Mouse (Mus musculus) kidney, postnatal 0 days (tissue): ENCODE data around the gene Cit. TPM values are rescaled to one million over a fixed set of nuclear protein-coding genes. Genes with fewer than 3 reads are reported as not detected.
A peak's percentile ranks its signal among the peaks of the same experiment; 100 is the strongest.

Experiments
- ATAC-seq: fragments of 200-750 bp; cut with Nextera tagmentation; replicated peaks from 2 replicates; pipeline ENCODE4 v1.8.0; 2017; ENCODE audit warnings: low read depth, moderate number of reproducible peaks, moderate TSS enrichment, moderate library complexity; ENCODE audit not compliant: low FRiP score
- DNase-seq: peaks from one replicate; pipeline ENCODE4 v3.0.0-alpha.2; 2016; ENCODE audit warnings: low spot score
- H3K27ac ChIP-seq: fragments of 300-500 bp; sonication (generic); 2 replicates; pipeline ENCODE4 v1.5.1; 2014; ENCODE audit warnings: mild to moderate bottlenecking
- H3K27me3 ChIP-seq: fragments of 300-500 bp; sonication (generic); 2 replicates; pipeline ENCODE4 v1.6.1; 2014; ENCODE audit warnings: low read length, mixed read lengths; ENCODE audit not compliant: insufficient read depth
- H3K36me3 ChIP-seq: fragments of 300-500 bp; sonication (generic); 2 replicates; pipeline ENCODE4 v1.6.1; 2014; ENCODE audit warnings: low read length, mixed read lengths; ENCODE audit not compliant: insufficient read depth
- H3K4me1 ChIP-seq: fragments of 300-500 bp; sonication (generic); replicated peaks from 2 replicates; pipeline ENCODE4 v1.6.1; 2014; ENCODE audit warnings: antibody characterized with exemption, low read length, mixed read lengths; ENCODE audit not compliant: insufficient read depth
- H3K4me2 ChIP-seq: fragments of 300-500 bp; sonication (generic); 2 replicates; pipeline ENCODE4 v1.6.1; 2014; ENCODE audit warnings: mild to moderate bottlenecking, low read length, moderate library complexity, mixed read lengths
- H3K4me3 ChIP-seq: fragments of 300-500 bp; sonication (generic); replicated peaks from 2 replicates; pipeline ENCODE4 v1.5.1; 2014; ENCODE audit warnings: low read depth, low read length
- H3K9ac ChIP-seq: fragments of 300-500 bp; sonication (generic); 2 replicates; pipeline ENCODE4 v1.6.1; 2014; ENCODE audit warnings: low read depth, low read length
- H3K9me3 ChIP-seq: fragments of 300-500 bp; sonication (generic); replicated peaks from 2 replicates; pipeline ENCODE4 v1.6.1; 2016; ENCODE audit warnings: low read length, inconsistent platforms, mixed read lengths
- CTCF ChIP-seq: IDR thresholded peaks from 2 replicates; pipeline ENCODE4 v1.5.1; 2016; ENCODE audit warnings: antibody characterized with exemption, low read depth, mild to moderate bottlenecking, moderate library complexity
- WGBS: fragments of 180-500 bp; shearing (Covaris S2); extraction: QIAGEN DNeasy Blood & Tissue Kit; methylation state at CpG from one replicate; pipeline ENCODE4 v1.1.7; 2014; 5-methylcytosine and 5-hydroxymethylcytosine counted together
- polyA plus RNA-seq: library from polyadenylated mRNA; unstranded; fragments of >200 nt; fragmentation: Nextera tagmentation; extraction: Ambion mirVana; gene quantifications from 2 replicates; pipeline ENCODE4 v1.2.1, GENCODE M21; 2015

Cit gene
- polyA plus RNA-seq, 1 experiment from 2014 or later, result 8.8 TPM

- WGBS, result 87% methylated on average over 5 of the region's 5 CpGs
- TF ChIP-seq CTCF, result no peak
- H3K4me2 ChIP-seq, result no peak overlapping the region
- no peak overlapping the region for H3K9ac ChIP-seq
- ATAC-seq (no peak), DNase-seq (no peak)
- H3K9me3 ChIP-seq, result no peaks in the 10 kb centered on the region
- no peak overlapping the region for H3K27ac ChIP-seq
- no peaks in the 10 kb centered on the region for H3K36me3 ChIP-seq
- no peaks in the 10 kb centered on the region for H3K4me1 ChIP-seq
- H3K27me3 ChIP-seq, result no peaks in the 10 kb centered on the region
- no peak overlapping the region for H3K4me3 ChIP-seq
These were observed 4.6 kb upstream of the Cit start for GRCm38 (mm10) chr5:115840453-115840852.

DNA sequence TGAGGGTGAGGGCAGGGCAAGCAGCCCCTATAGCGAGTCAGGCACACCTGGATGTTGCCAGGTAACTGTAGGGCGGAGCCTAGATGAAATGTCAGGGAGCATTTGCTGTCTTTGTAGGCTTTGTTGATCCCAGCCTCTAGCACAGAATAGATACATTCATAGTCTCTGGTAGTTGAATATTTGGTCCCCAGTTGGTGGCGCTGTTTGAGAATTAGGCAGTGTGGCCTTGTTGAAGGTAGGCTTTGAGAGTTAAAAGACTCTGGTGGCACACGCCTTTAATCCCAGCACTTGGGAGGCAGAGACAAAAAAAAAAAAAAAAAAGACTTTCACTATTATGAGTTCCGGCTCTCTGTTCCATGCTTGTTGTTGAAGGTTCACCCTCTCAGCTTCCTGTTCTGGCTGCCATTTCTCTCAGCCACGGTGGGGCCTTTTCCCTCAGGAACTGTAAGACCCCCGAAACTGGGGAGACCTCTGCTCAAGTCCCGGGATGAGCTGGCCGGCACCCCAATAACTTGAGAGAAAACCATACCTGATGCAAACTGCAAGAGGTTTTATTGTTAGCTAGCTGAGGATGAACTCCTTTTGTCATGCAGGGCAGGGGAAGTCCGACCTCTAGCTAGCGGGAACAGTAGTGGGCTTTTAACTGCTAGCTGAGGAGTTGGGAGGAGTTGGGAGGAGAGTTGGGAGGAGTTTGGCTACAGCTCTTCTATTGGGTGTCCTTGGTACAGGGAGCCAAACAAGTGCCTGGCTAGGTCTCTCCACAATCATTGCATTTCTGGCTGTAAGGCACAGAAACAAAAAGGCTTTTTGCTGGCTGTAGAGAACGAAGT lies 3.9 kb upstream of the Cit start:
- WGBS, result 77% methylated on average over 12 of the region's 12 CpGs
- no peak overlapping the region for H3K4me2 ChIP-seq

DNA sequence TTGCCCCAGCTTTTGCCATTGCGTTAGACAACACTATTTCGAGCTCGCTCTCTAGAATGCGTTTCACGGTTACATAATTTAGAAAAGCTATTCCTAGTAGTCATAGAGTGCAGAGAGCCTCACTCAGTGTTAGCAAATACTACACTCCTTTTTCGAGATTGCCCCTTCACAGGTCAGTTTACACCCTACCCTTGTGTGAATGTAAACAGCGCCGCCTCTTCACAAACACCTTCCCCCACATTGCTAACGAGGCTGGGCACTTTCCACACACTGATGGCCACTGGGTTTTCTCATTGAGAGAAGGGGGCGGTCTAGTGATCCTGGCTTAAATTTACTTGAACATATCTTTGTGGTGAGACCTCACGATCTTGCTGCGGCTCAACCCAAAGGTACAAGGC lies 711 bp upstream of the Cit start:
- Histone ChIP-seq H3K27me3 (no peaks in the 10 kb centered on the region), H3K4me1 (peaks cover 3% of the 10 kb centered on the region; the same call in 1 of the 2 replicates), H3K4me2 (peak overlapping the region; percentile 90), H3K9me3 (no peaks in the 10 kb centered on the region), H3K36me3 (no peaks in the 10 kb centered on the region), H3K27ac (no peak overlapping the region), H3K9ac (peak overlapping the region; percentile 38; the same call in 1 of the 2 replicates), H3K4me3 (peak overlapping the region; percentile 59)
- WGBS, result 3% methylated on average over 12 of the region's 12 CpGs
- DNase-seq, result no peak
- ATAC-seq, result no peak
- no peak for TF ChIP-seq CTCF

More for the DNA sequence above, 3.9 kb upstream of the Cit start:
- no peaks in the 10 kb centered on the region for H3K9me3 ChIP-seq
- H3K9ac ChIP-seq, result no peak overlapping the region
- H3K27ac ChIP-seq, result no peak overlapping the region
- H3K36me3 ChIP-seq, result no peaks in the 10 kb centered on the region
- peaks cover 3% of the 10 kb centered on the region; the same call in 1 of the 2 replicates for H3K4me1 ChIP-seq
- DNase-seq (no peak), ATAC-seq (no peak)
- TF ChIP-seq CTCF, result 0 out of 2 replicates have a peak, but pooled peaks have one; percentile 9
- no peak overlapping the region for H3K4me3 ChIP-seq
- H3K27me3 ChIP-seq, result no peaks in the 10 kb centered on the region

- Histone ChIP-seq H3K27me3 (no peaks in the 10 kb centered on the region), H3K36me3 (no peaks in the 10 kb centered on the region), H3K4me1 (peaks cover 3% of the 10 kb centered on the region; the same call in 1 of the 2 replicates), H3K9ac (peak overlapping the region; percentile 61), H3K27ac (no peak overlapping the region), H3K9me3 (no peaks in the 10 kb centered on the region), H3K4me2 (peak overlapping the region; percentile 90), H3K4me3 (peak overlapping the region; percentile 59)
- no peak for DNase-seq
- no peak for ATAC-seq
- 22% methylated on average over 8 of the region's 8 CpGs for WGBS
- TF ChIP-seq CTCF, result no peak
These were observed 627 bp downstream of the Cit start for GRCm38 (mm10) chr5:115845635-115846174.

GRCm38 (mm10) chr5:115847166-115847565 lies 2.1 kb downstream of the Cit start:
- no peak for TF ChIP-seq CTCF
- no peaks in the 10 kb centered on the region for H3K9me3 ChIP-seq
- H3K27me3 ChIP-seq, result no peaks in the 10 kb centered on the region
- no peak overlapping the region for H3K9ac ChIP-seq
- no peaks in the 10 kb centered on the region for H3K36me3 ChIP-seq
- H3K4me2 ChIP-seq, result no peak overlapping the region
- WGBS, result 80% methylated on average over 8 of the region's 8 CpGs
- H3K4me1 ChIP-seq, result peaks cover 3% of the 10 kb centered on the region; the same call in 1 of the 2 replicates
- H3K4me3 ChIP-seq, result no peak overlapping the region
- ATAC-seq (no peak), DNase-seq (no peak)
- no peak overlapping the region for H3K27ac ChIP-seq

- Histone ChIP-seq H3K4me1 (peaks cover 3% of the 10 kb centered on the region; the same call in 1 of the 2 replicates), H3K4me2 (no peak overlapping the region), H3K9ac (no peak overlapping the region), H3K4me3 (no peak overlapping the region), H3K27ac (no peak overlapping the region), H3K27me3 (no peaks in the 10 kb centered on the region), H3K9me3 (no peaks in the 10 kb centered on the region), H3K36me3 (0 out of 2 replicates have a peak, but pooled peaks cover 2% of the 10 kb centered on the region)
- DNase-seq, result no peak
- WGBS, result 64% methylated on average over 7 of the region's 7 CpGs
- ATAC-seq, result no peak
- TF ChIP-seq CTCF, result no peak
These were observed 3.4 kb downstream of the Cit start for GRCm38 (mm10) chr5:115848463-115848862.
